Mouse (Mus musculus) neural tube, embryonic 10.5 days (tissue): ENCODE measurements around the gene Impg2.

Experiments
- DNase-seq: peaks from one replicate; pipeline ENCODE4 v3.0.0-alpha.2; 2017; ENCODE audit warnings: low spot score; ENCODE audit errors: extremely low spot score

Impg2 gene

GRCm38 (mm10) chr16:56298836-56299235, 94.7 kb downstream of the Impg2 start:
- DNase-seq: no peak

- DNase-seq: no peak
Observed at GRCm38 (mm10) chr16:56302996-56303395, 98.9 kb downstream of the Impg2 start.

DNA sequence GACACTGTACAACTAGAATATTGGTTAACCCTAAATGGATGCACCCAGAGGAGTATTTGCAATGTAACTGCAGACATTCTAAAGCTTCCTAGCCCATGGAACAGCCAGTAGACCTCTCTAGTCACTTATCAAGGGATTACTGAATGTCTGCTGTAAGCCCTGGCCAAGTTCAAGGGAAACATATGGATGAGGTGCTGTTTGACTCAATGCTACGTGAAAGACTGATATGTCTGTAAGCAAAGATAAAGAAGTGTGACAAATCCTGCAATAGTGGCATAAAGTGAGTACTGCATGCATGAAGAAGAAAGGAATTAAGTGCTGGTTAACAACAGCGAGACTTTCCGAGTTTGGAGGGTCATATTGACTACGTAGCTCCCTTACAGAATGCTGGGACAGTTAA, 100.1 kb downstream of the Impg2 start:
- DNase-seq: no peak

DNA sequence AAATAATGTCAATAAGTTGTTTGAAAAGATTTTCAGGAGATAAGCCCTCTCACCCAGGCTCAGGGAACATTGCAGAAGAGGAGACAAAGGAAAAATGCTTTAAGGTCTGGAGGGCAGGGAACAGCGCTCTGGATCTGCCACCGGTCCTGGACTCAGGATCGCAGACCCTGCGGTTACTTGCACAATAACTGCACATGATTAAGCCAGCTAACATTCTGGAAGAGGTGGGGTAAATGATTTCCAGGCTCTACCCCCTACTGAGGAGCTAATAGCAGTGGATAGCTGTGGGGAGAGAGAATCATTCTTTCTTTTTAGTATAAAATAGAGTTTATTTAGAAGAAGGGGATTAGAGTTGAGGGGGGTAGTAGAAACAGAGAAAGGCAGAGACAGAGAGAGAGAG, 103.5 kb downstream of the Impg2 start:
- DNase-seq: no peak

GRCm38 (mm10) chr16:56311291-56311690, 107.2 kb downstream of the Impg2 start:
- no peak for DNase-seq
